Mouse (Mus musculus) CH12.LX (cell line): ENCODE results near the gene Cables2.

Experiments used
- POLR2A ChIP-seq: IDR thresholded peaks from 2 replicates; pipeline ENCODE4 v1.6.1; 2011; ENCODE audit warnings: low read depth, mild to moderate bottlenecking, improper control_type of control experiment, low read length
- RAD21 ChIP-seq: IDR thresholded peaks from 2 replicates; pipeline ENCODE4 v1.6.1; 2011; ENCODE audit warnings: low read depth, mild to moderate bottlenecking, low read length, improper control_type of control experiment, moderate library complexity

GRCm38 (mm10) chr2:180236500-180236899 lies 36.8 kb downstream of the Cables2 start:
- no peak for TF ChIP-seq RAD21
- no peak for TF ChIP-seq POLR2A
